Mouse (Mus musculus) retina, postnatal 7 days (tissue): ENCODE data around the gene Lhx6.

ENCODE experiments used
- DNase-seq: peaks from one replicate; pipeline ENCODE4 v3.0.0-alpha.2; 2012; ENCODE audit warnings: low read depth, low spot score

The Lhx6 gene

GRCm38 (mm10) chr2:36035413-36036081 lies 69.7 kb downstream of the Lhx6 start:
- DNase-seq, result no peak

- no peak for DNase-seq
Observed at GRCm38 (mm10) chr2:36034898-36035297, 70.3 kb downstream of the Lhx6 start.

- DNase-seq, result no peak
Observed at GRCm38 (mm10) chr2:36033966-36034365, 71.2 kb downstream of the Lhx6 start.

GRCm38 (mm10) chr2:36032884-36033283 lies 72.3 kb downstream of the Lhx6 start:
- DNase-seq, result no peak
